In genomic region chr9:119893881-119894280, GRCm38 (mm10) we compare ENCODE assay signal across 8 mouse cellular contexts. TPM values are rescaled to one million over a fixed set of nuclear protein-coding genes. Genes with fewer than 3 reads are reported as not detected.
DNase-seq lines count a peak whose midpoint lies in the region; ATAC-seq lines count a peak whose summit lies in the region.

No protein-coding gene starts in this region.

- H3K27ac ChIP-seq in lung, embryonic 15.5 days: peak overlapping the region; percentile 72; the same call in 1 of the 2 replicates
- H3K27ac ChIP-seq in embryonic facial prominence, embryonic 15.5 days (replicated peaks): no peak overlapping the region
- H3K27ac ChIP-seq in intestine, embryonic 16.5 days (ENCODE audit: low read length): no peak overlapping the region
- no peak overlapping the region; the same call in 1 of the 2 replicates for H3K27ac ChIP-seq in neural tube, embryonic 13.5 days (replicated peaks)

- peak overlapping the region; percentile 62 for H3K4me2 ChIP-seq in lung, embryonic 15.5 days
- H3K4me2 ChIP-seq in embryonic facial prominence, embryonic 15.5 days (replicated peaks): peak overlapping the region; percentile 92
- H3K4me2 ChIP-seq in intestine, embryonic 16.5 days (ENCODE audit: low read depth, low read length): peak overlapping the region; percentile 64; the same call in 1 of the 2 replicates
- peak overlapping the region; percentile 92 for H3K4me2 ChIP-seq in neural tube, embryonic 13.5 days

- H3K9ac ChIP-seq in lung, embryonic 15.5 days: peak overlapping the region; percentile 77; the same call in 1 of the 2 replicates
- H3K9ac ChIP-seq in embryonic facial prominence, embryonic 15.5 days: 0 out of 2 replicates have a peak overlapping the region, but pooled peaks have one; percentile 89
- H3K9ac ChIP-seq in intestine, embryonic 16.5 days (ENCODE audit: low read depth, low read length): no peak overlapping the region
- H3K9ac ChIP-seq in neural tube, embryonic 13.5 days: peak overlapping the region; percentile 92; the same call in 1 of the 2 replicates

- peaks cover 10% of the 10 kb centered on the region for H3K4me1 ChIP-seq in lung, embryonic 15.5 days
- peaks cover 20% of the 10 kb centered on the region for H3K4me1 ChIP-seq in embryonic facial prominence, embryonic 15.5 days
- peaks cover 11% of the 10 kb centered on the region for H3K4me1 ChIP-seq in intestine, embryonic 16.5 days (ENCODE audit: control insufficient read depth, insufficient read depth, low read length)
- peaks cover 29% of the 10 kb centered on the region for H3K4me1 ChIP-seq in neural tube, embryonic 13.5 days (replicated peaks)

- no peaks in the 10 kb centered on the region for H3K27me3 ChIP-seq in lung, embryonic 15.5 days
- H3K27me3 ChIP-seq in embryonic facial prominence, embryonic 15.5 days: no peaks in the 10 kb centered on the region
- no peaks in the 10 kb centered on the region for H3K27me3 ChIP-seq in intestine, embryonic 16.5 days (replicated peaks; ENCODE audit: control insufficient read depth, insufficient read depth, low read length)
- H3K27me3 ChIP-seq in neural tube, embryonic 13.5 days: peaks cover 18% of the 10 kb centered on the region

- no peak for ATAC-seq in lung, embryonic 15.5 days (ENCODE audit: borderline replicate concordance, extremely low read depth, low FRiP score, low TSS enrichment)
- no peak for ATAC-seq in embryonic facial prominence, embryonic 15.5 days (ENCODE audit: insufficient number of reproducible peaks, low FRiP score, low TSS enrichment, low read depth)
- ATAC-seq in intestine, embryonic 16.5 days: no peak
- ATAC-seq in neural tube, embryonic 13.5 days (ENCODE audit: low read depth): no peak

- DNase-seq in lung, postnatal 4 days: no peak
- no peak for DNase-seq in adrenal gland, postnatal 25 days
- DNase-seq in urinary bladder, postnatal 25 days (ENCODE audit: low spot score): no peak
- no peak for DNase-seq in lung, postnatal 36 days

- H3K36me3 ChIP-seq in lung, embryonic 15.5 days: no peaks in the 10 kb centered on the region
- H3K36me3 ChIP-seq in embryonic facial prominence, embryonic 15.5 days: no peaks in the 10 kb centered on the region
- H3K36me3 ChIP-seq in intestine, embryonic 16.5 days (ENCODE audit: control insufficient read depth, insufficient read depth, low read length): no peaks in the 10 kb centered on the region
- H3K36me3 ChIP-seq in neural tube, embryonic 13.5 days: no peaks in the 10 kb centered on the region

- no peaks in the 10 kb centered on the region for H3K9me3 ChIP-seq in lung, embryonic 15.5 days
- H3K9me3 ChIP-seq in embryonic facial prominence, embryonic 15.5 days (replicated peaks): no peaks in the 10 kb centered on the region
- no peaks in the 10 kb centered on the region for H3K9me3 ChIP-seq in intestine, embryonic 16.5 days (ENCODE audit: control insufficient read depth, low read length)
- no peaks in the 10 kb centered on the region for H3K9me3 ChIP-seq in neural tube, embryonic 13.5 days

- no peak overlapping the region for H3K4me3 ChIP-seq in lung, embryonic 15.5 days
- no peak overlapping the region for H3K4me3 ChIP-seq in embryonic facial prominence, embryonic 15.5 days (replicated peaks)
- H3K4me3 ChIP-seq in intestine, embryonic 16.5 days (ENCODE audit: low read length): no peak overlapping the region
- peak overlapping the region; percentile 94 for H3K4me3 ChIP-seq in neural tube, embryonic 13.5 days

- 80% methylated on average over 5 of the region's 5 CpGs for WGBS in lung, embryonic 15.5 days
- 82% methylated on average over 5 of the region's 5 CpGs for WGBS in embryonic facial prominence, embryonic 15.5 days
- 84% methylated on average over 5 of the region's 5 CpGs for WGBS in intestine, embryonic 16.5 days
- 92% methylated on average over 5 of the region's 5 CpGs for WGBS in neural tube, embryonic 13.5 days

RNA-seq across cellular contexts. Expression of gene Wdr48, which starts 0.8 kb away (rescaled TPM):
- 53.3 and 54.1 TPM in 2 replicates for polyA plus RNA-seq in lung, embryonic 15.5 days (2015; fragmentation: Nextera tagmentation; extraction: Ambion mirVana)
- polyA plus RNA-seq in embryonic facial prominence, embryonic 15.5 days (2015; fragmentation: Nextera tagmentation; extraction: Ambion mirVana): 48.1 and 55.1 TPM in 2 replicates
- polyA plus RNA-seq in intestine, embryonic 16.5 days (2015; fragmentation: Nextera tagmentation; extraction: Ambion mirVana): 34.0 and 36.7 TPM in 2 replicates
- 56.6 and 63.6 TPM in 2 replicates for polyA plus RNA-seq in neural tube, embryonic 13.5 days (2015; fragmentation: Nextera tagmentation; extraction: Ambion mirVana)
- total RNA-seq in adrenal gland, postnatal 25 days (2021): 55.2 and 59.1 TPM in 2 replicates

RNA-seq across cellular contexts. Expression of gene Gorasp1, which starts 43.5 kb away (rescaled TPM):
- 31.1 and 35.6 TPM in 2 replicates for polyA plus RNA-seq in lung, embryonic 15.5 days (2015; fragmentation: Nextera tagmentation; extraction: Ambion mirVana)
- 32.5 and 32.6 TPM in 2 replicates for polyA plus RNA-seq in embryonic facial prominence, embryonic 15.5 days (2015; fragmentation: Nextera tagmentation; extraction: Ambion mirVana)
- polyA plus RNA-seq in intestine, embryonic 16.5 days (2015; fragmentation: Nextera tagmentation; extraction: Ambion mirVana): 39.3 and 39.5 TPM in 2 replicates
- polyA plus RNA-seq in neural tube, embryonic 13.5 days (2015; fragmentation: Nextera tagmentation; extraction: Ambion mirVana): 20.9 and 22.9 TPM in 2 replicates
- 16.5 and 33.1 TPM in 2 replicates for total RNA-seq in adrenal gland, postnatal 25 days (2021)

RNA-seq across cellular contexts. Expression of gene Ttc21a, which starts 43.5 kb away (rescaled TPM):
- 0.67 and 1.1 TPM in 2 replicates for polyA plus RNA-seq in lung, embryonic 15.5 days (2015; fragmentation: Nextera tagmentation; extraction: Ambion mirVana)
- polyA plus RNA-seq in embryonic facial prominence, embryonic 15.5 days (2015; fragmentation: Nextera tagmentation; extraction: Ambion mirVana): 1.5 and 2.6 TPM in 2 replicates
- 0.04 TPM in 1 of 2 replicates, not detected in the other for polyA plus RNA-seq in intestine, embryonic 16.5 days (2015; fragmentation: Nextera tagmentation; extraction: Ambion mirVana)
- 0.36 and 0.39 TPM in 2 replicates for polyA plus RNA-seq in neural tube, embryonic 13.5 days (2015; fragmentation: Nextera tagmentation; extraction: Ambion mirVana)
- 0.15 TPM in 1 of 2 replicates, not detected in the other for total RNA-seq in adrenal gland, postnatal 25 days (2021)
